Mouse (Mus musculus) cerebellum, adult 2 months (tissue): ENCODE measurements at regions not wholly inside any gene's neighbourhood (a gene's known extent, or its start where the extent isn't known, plus 50 kb on each side); places are given as distances from the start of the nearest gene placed in this dataset.

ENCODE experiments used
- CTCF ChIP-seq: fragments of 200-500 bp; IDR thresholded peaks from 2 replicates; pipeline ENCODE4 v1.5.1; 2011; ENCODE audit warnings: low read depth, mild to moderate bottlenecking, control low read depth, low read length, moderate library complexity, borderline replicate concordance; ENCODE audit not compliant: insufficient read depth
- POLR2A ChIP-seq: fragments of 200-500 bp; IDR thresholded peaks from 2 replicates; pipeline ENCODE4 v1.6.1; 2011; ENCODE audit warnings: low read length, control low read depth, borderline replicate concordance; ENCODE audit not compliant: insufficient read depth

DNA sequence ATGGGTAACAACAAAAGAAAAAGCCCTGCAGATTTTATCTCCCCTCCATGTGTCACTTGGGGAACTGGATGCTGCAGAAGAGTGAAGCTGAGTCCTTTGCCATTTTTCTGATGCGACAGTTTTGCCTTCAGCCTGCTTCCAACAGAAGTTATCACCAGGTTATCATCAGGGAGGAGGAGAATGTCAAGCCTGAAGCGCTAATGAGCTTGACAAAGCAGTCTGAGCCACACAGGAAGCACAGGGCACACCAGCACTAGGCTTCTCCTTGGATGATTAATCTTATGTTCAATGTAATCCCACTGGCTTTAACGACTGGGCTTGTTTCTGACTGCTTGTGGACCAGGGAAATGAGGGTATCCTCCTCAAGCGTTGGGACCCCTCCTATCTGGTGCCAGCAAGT lies 122.2 kb downstream of the Mbl2 start:
- no peak for TF ChIP-seq CTCF
- no peak for TF ChIP-seq POLR2A
